Mouse (Mus musculus): ENCODE measurements around the gene Olfr1256. TPM values are rescaled to one million over a fixed set of nuclear protein-coding genes. Genes with fewer than 3 reads are reported as not detected.

The Olfr1256 gene
- polyA plus RNA-seq (2017; shearing (Covaris generic)) = not detected

DNA sequence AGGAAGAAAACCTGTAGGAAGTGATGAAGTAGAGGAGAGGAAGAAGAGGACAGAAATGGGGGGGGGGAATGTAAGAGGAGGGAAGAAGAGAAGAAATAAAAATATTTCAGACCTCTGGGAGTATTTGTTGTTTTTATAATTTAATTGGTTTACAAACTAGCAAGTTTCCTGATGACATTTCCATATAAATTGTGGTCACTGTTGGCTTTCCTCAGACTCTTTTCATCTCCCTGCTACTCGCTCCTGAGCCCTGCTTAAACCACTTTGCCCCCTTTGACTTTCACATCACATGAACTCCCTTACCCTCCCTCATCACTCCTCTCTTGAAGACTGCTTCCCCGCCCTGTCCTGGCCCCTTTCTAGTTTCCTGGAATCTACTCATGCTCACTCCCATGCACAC, at the start of gene Olfr1256:
TSS of gene Olfr1256 (minus strand) at position 101 of the 400 bp plus-strand sequence.

DNA sequence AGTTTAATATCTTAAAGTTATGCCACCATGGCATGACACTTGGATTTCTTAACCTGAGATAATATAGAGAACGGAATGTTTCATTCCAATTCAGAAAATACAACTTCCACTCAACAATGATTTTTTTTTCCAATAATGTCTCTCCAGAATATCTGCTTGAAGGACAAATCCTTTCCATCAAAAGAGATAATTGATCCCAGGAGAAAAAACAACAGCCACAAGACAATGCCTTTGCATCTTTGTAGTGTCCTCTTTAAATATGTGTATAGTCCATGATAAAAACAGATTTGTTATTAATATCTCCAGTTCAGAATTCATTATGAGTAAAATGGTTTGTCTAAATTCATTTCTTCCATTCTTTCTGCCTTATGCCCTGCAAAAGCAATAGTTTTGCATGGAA, 36.8 kb upstream of the Olfr1256 start, which contains the start of gene Olfr1257:
TSS of gene Olfr1257 (plus strand) at position 301 of the 400 bp plus-strand sequence.

DNA sequence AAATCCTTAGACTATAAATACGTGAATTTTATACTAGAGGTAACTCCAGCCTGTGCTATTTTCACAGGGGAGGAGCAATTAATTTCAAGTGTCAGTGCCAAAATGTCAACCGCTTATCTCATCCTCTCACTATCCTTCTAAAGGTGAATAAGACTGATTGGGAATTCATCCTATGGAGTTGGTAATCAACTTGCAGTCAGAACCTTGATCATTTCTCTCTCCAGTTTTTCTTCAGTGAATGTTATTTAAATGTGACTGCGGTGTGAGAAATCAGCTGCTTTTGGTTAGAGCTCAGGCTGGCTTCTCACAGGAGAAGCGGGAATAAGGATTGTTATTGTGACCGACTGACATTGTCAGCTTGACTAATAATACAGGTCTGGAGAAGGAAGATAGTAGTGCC, 6.8 kb upstream of the Olfr1256 start, which contains the start of gene Olfr48:
TSS of gene Olfr48 (minus strand) at position 101 of the 400 bp plus-strand sequence.

DNA sequence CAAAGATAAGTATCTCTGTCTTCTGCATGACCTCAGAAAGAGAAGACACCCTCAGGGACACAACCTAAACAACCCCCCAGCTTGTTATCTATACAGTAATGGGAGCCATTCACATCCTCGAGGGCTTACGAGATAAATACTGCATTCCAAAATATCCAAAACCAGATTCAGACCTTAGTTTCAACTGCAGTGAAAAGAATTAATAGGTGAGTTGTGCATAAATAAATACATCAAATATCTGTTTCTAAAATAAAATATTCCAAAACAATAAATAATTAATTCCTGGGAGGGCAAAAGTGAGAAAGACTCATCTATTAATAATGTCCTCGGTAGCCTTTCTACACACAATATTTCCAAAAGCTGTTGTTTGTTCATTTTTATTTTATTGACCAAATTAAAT, 29.6 kb downstream of the Olfr1256 start, which contains the start of gene Olfr1255:
TSS of gene Olfr1255 (plus strand) at position 301 of the 400 bp plus-strand sequence.

DNA sequence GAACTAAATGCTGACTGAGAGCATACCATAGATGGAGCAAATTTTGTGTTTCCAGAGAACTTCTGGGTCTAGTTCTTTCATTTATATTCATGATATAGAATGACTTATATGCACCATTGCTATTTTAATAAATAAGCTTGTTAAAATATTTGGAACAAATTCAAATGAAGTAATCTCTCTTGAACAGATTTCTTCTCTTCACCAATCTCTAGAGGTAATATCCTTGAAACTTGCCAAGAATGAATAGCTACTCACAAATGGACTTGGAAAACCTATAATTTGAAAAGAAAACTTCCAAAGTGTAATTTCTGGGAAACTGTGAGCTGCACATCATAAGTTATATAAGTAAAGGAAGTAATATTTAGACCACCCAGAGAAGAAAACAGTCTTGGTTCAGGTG, 47.8 kb downstream of the Olfr1256 start, which contains the start of gene Olfr1254:
TSS of gene Olfr1254 (minus strand) at position 101 of the 400 bp plus-strand sequence.

Other genes starting within 250 kb of the Olfr1256 start
- gene Olfr1246, start 248.4 kb downstream of the Olfr1256 start, polyA plus RNA-seq (2017; shearing (Covaris generic)) = not detected
- 0.02 TPM for gene Olfr1247, start 227.4 kb downstream of the Olfr1256 start, polyA plus RNA-seq (2017; shearing (Covaris generic))
- gene Olfr1248, start 223.3 kb downstream of the Olfr1256 start, polyA plus RNA-seq (2017; shearing (Covaris generic)) = not detected
- not detected for gene Olfr1249, start 206.6 kb downstream of the Olfr1256 start, polyA plus RNA-seq (2017; shearing (Covaris generic))
- not detected for gene Olfr1250, start 180.1 kb downstream of the Olfr1256 start, polyA plus RNA-seq (2017; shearing (Covaris generic))
- not detected for gene Olfr1251, start 169.6 kb downstream of the Olfr1256 start, polyA plus RNA-seq (2017; shearing (Covaris generic))
- not detected for gene Olfr1252, start 116.5 kb downstream of the Olfr1256 start, polyA plus RNA-seq (2017; shearing (Covaris generic))
- gene Olfr1253, start 84.5 kb downstream of the Olfr1256 start, polyA plus RNA-seq (2017; shearing (Covaris generic)) = not detected
- gene Olfr1254, start 47.9 kb downstream of the Olfr1256 start, polyA plus RNA-seq (2017; shearing (Covaris generic)) = not detected
- not detected for gene Olfr1255, start 29.5 kb downstream of the Olfr1256 start, polyA plus RNA-seq (2017; shearing (Covaris generic))
- not detected for gene Olfr48, start 6.7 kb upstream of the Olfr1256 start, polyA plus RNA-seq (2017; shearing (Covaris generic))
- gene Olfr1257, start 36.9 kb upstream of the Olfr1256 start, polyA plus RNA-seq (2017; shearing (Covaris generic)) = not detected
- 0.19 TPM for gene Olfr1258, start 85.8 kb upstream of the Olfr1256 start, polyA plus RNA-seq (2017; shearing (Covaris generic))
- not detected for gene Olfr1259, start 107.1 kb upstream of the Olfr1256 start, polyA plus RNA-seq (2017; shearing (Covaris generic))
- gene Olfr1260, start 132.8 kb upstream of the Olfr1256 start, polyA plus RNA-seq (2017; shearing (Covaris generic)) = not detected
- gene Olfr1261, start 149.7 kb upstream of the Olfr1256 start, polyA plus RNA-seq (2017; shearing (Covaris generic)) = not detected
- gene Olfr1262, start 158.6 kb upstream of the Olfr1256 start, polyA plus RNA-seq (2017; shearing (Covaris generic)) = not detected
- gene Olfr1263, start 170.6 kb upstream of the Olfr1256 start, polyA plus RNA-seq (2017; shearing (Covaris generic)) = 0.08 TPM
- gene Olfr1264, start 184.0 kb upstream of the Olfr1256 start, polyA plus RNA-seq (2017; shearing (Covaris generic)) = not detected
- gene Olfr1265, start 193.8 kb upstream of the Olfr1256 start, polyA plus RNA-seq (2017; shearing (Covaris generic)) = not detected
- gene Olfr140, start 222.0 kb upstream of the Olfr1256 start, polyA plus RNA-seq (2017; shearing (Covaris generic)) = not detected

Measured in CD4-positive, CD25-positive, alpha-beta regulatory T cell (primary cell).